Mouse (Mus musculus) heart, adult 2 months (tissue): ENCODE data around the gene Specc1.

Experiments used
- CTCF ChIP-seq: fragments of 200-600 bp; IDR thresholded peaks from 2 replicates; pipeline ENCODE4 v1.8.1; 2022; ENCODE audit warnings: antibody characterized with exemption, mild to moderate bottlenecking, moderate library complexity
- EP300 ChIP-seq: fragments of 200-500 bp; IDR thresholded peaks from 2 replicates; pipeline ENCODE4 v1.6.1; 2011; ENCODE audit warnings: low read depth, low read length, control low read depth; ENCODE audit not compliant: insufficient read depth
- POLR2A ChIP-seq: fragments of 200-500 bp; IDR thresholded peaks from 2 replicates; pipeline ENCODE4 v1.6.1; 2011; ENCODE audit warnings: mild to moderate bottlenecking, low read depth, low read length, control low read depth; ENCODE audit not compliant: insufficient read depth

- no peak for TF ChIP-seq CTCF
- no peak for TF ChIP-seq POLR2A
- no peak for TF ChIP-seq EP300
These were observed 78.0 kb downstream of the Specc1 start for GRCm38 (mm10) chr11:62034564-62034963.
